30 mouse cellular contexts compared by ENCODE assay signal in the genomic region with DNA sequence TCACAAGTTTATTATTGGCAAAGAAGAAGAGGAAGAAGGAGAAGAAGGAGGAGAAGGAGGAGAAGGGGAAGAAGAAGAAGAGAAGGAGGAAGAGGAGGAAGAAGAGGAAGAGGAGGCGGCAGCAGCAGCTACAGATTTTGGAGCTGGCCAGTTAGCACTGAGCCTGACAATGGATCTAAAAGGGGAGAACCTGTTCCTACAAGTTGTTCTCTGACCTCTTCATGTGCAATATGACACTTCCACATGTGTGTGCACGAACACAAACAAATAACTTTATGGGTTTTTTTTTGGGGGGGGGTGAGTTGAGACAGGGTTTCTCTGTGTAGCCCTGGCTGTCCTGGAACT.
"Had no signal": no experiment of that assay in that cellular context is flagged by ENCODE, and none has a peak within 500 bp of the region (broad histone marks: within the 10 kb centered on the region; RNA-seq: fewer than 3 reads in every experiment).

No protein-coding gene starts in this region.

- H3K4me1 ChIP-seq: heart, embryonic 10.5 days; heart, embryonic 12.5 days; heart, embryonic 13.5 days; heart, embryonic 15.5 days; hindbrain, embryonic 10.5 days; hindbrain, embryonic 12.5 days; hindbrain, embryonic 13.5 days; hindbrain, embryonic 15.5 days; intestine, embryonic 15.5 days; kidney, embryonic 15.5 days had no signal

- H3K36me3 ChIP-seq: heart, embryonic 10.5 days; heart, embryonic 12.5 days; heart, embryonic 13.5 days; heart, embryonic 15.5 days; hindbrain, embryonic 10.5 days; hindbrain, embryonic 12.5 days; hindbrain, embryonic 13.5 days; hindbrain, embryonic 15.5 days; intestine, embryonic 15.5 days; kidney, embryonic 15.5 days had no signal

- DNase-seq: heart, postnatal 10 days; heart, postnatal 14 days; heart, postnatal 36 days; heart, postnatal 4 days; kidney, adult 11 months; kidney, adult 18-20 months; kidney, adult 8-10 months; kidney, adult 9 months; kidney, postnatal 10 days; kidney, postnatal 14 days; kidney, postnatal 25 days; kidney, postnatal 36 days; kidney, postnatal 4 days; layer of hippocampus, adult 9-11 months; layer of hippocampus, postnatal 36 days had no signal

- H3K27ac ChIP-seq: heart, embryonic 10.5 days; heart, embryonic 13.5 days; heart, embryonic 15.5 days; hindbrain, embryonic 10.5 days; hindbrain, embryonic 12.5 days; hindbrain, embryonic 13.5 days; hindbrain, embryonic 14.5 days; hindbrain, embryonic 15.5 days; hindbrain, postnatal 0 days; intestine, embryonic 15.5 days; kidney, embryonic 15.5 days; kidney, postnatal 0 days; layer of hippocampus, adult 2 months; left cerebral cortex, adult 2 months had no signal

- H3K27me3 ChIP-seq: heart, embryonic 15.5 days; hindbrain, embryonic 12.5 days; hindbrain, embryonic 13.5 days; hindbrain, embryonic 15.5 days; intestine, embryonic 15.5 days; kidney, embryonic 15.5 days had no signal

- H3K4me3 ChIP-seq: heart, embryonic 10.5 days; heart, embryonic 12.5 days; heart, embryonic 13.5 days; heart, embryonic 15.5 days; hindbrain, embryonic 10.5 days; hindbrain, embryonic 12.5 days; hindbrain, embryonic 13.5 days; hindbrain, embryonic 15.5 days; intestine, embryonic 15.5 days; kidney, embryonic 15.5 days; layer of hippocampus, adult 2 months; left cerebral cortex, adult 2 months had no signal
